Mouse (Mus musculus) gastrocnemius, postnatal 36 days (tissue): ENCODE results near the gene Myo15b. TPM values are rescaled to one million over a fixed set of nuclear protein-coding genes. Genes with fewer than 3 reads are reported as not detected.

Experiments used
- DNase-seq, 2 experiments: peaks; one replicate each; pipeline ENCODE4 v3.0.0; 2022
- intact Hi-C: fragments of 180-260 bp; cut with DNase I; formaldehyde crosslinking; loops from one replicate; pipeline ENCODE4 v1.15.1; 2025
- total RNA-seq, 2 experiments: library from RNA; stranded (reverse); gene quantifications; 2 replicates each; pipeline ENCODE4 v1.2.3; 2021

Gene Myo15b
- total RNA-seq, 2 experiments from 2014 or later = not detected

DNA sequence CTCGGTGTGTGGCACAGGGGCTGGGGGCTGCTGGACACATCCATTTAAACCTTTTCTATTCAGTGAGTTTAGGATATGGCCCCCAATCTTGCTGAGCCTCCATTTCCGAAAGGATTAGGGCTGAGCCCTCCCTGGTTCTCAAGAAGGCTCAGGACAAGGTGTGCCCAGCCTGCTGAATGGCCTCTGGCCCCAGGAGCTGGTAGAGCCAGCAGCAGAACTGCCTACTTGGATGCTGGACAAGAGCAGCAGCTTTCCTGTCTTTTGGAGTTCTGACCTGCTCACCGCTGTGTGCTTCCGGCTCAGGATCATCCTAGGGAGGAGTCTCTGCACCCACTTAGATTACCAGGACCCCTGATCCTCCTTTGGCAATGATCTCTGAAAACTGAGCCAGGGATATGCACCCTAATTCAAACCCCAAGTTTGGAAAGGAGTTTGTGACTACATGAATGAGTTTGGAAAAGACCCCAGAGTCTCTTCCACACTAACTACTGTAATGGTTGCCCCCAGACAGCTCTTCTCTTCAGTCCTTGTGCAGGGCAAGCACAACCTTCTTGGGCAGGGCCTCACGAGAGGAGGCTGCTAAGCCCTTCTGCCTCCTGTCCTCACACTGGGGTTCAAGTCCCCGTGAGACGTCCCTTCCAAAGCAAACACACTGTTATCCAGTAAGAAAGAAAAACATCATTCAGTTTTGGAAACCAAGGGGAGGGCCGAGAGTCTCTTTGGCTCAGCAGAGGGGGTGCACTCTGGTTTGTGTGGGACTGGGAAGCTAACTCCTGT, 42.5 kb downstream of the Myo15b start:
- intact Hi-C loops = no loop called here
- DNase-seq = no peak

DNA sequence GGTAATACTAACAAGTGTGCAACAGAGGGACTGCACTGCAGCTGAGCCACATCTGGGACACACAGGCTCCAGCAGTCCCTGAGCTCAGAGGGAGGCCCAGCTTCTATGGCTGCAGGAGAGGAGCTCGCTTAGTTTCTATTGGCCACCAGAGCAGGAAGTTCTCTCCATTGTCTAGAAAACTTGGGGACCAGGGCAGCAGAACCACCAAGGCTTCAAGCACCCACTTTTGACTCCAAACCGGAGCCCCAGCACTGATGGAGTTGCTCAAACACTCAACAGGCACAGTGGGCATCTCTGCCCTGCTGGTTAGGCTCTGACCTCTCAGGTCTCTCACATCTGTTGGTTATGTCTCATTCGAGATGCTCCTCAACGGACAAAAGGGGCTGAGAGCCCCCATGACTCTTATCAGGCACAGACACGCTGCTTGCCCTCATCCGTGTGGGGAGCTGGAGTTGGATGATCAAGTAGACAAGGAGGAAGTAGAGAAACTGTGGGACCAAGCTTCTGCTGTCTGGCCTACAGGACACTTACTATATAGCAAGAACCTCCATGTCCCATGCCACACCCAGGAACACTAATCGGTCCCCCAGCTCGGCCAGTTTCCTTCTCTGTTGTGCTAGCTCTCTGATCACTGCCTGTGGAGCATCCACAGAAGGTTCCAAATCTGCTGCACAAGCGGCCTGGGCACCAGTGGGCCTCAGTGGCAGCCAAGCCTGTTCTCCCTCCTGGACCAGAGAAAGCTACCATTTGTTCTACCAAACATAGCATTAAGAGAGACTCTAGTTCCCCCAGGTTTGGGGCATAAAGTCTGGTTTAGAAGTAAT, 43.3 kb downstream of the Myo15b start:
- no peak for DNase-seq
- intact Hi-C loops = no loop called here

DNA sequence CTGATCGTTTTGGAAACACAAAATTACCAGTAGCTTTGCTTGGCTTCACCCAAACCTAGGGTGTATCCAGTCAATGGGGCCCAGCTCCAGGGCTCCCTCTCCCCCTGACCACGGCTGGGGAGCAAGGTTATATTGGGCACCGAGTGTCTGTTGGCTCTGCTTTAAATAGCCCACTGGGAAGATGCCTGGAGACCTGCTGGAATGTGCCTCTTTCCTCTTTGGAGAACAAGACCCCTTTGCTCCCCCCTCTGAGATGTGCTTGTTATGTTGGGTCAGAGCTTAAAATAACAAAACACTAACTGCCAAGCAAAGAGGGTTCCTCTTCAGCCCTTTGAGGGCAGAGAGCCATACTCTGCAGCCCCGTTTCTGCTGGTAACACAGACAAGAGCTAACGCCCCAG, 44.0 kb downstream of the Myo15b start:
- no peak for DNase-seq
- intact Hi-C loops = no loop called here

DNA sequence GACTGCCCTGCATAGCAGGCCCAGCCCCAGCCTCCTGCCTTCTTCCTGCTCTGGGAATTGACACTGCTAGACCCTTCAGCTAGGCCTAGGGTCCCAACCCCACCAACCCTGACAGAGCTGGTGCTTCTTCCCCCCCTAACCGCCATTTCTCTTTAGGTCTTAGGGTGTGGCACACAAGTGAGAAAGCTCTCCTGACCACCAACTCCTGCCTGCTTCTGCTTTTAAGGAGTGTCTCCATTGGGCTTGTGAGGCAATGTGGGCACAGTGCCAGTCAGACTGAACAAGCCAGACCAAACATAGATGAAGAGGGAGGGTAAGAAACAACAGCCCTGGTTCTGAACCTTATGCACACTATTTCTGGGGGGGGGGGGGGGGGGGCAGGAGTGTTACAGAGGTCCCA, 44.6 kb downstream of the Myo15b start:
- DNase-seq = no peak
- intact Hi-C loops = no loop called here

DNA sequence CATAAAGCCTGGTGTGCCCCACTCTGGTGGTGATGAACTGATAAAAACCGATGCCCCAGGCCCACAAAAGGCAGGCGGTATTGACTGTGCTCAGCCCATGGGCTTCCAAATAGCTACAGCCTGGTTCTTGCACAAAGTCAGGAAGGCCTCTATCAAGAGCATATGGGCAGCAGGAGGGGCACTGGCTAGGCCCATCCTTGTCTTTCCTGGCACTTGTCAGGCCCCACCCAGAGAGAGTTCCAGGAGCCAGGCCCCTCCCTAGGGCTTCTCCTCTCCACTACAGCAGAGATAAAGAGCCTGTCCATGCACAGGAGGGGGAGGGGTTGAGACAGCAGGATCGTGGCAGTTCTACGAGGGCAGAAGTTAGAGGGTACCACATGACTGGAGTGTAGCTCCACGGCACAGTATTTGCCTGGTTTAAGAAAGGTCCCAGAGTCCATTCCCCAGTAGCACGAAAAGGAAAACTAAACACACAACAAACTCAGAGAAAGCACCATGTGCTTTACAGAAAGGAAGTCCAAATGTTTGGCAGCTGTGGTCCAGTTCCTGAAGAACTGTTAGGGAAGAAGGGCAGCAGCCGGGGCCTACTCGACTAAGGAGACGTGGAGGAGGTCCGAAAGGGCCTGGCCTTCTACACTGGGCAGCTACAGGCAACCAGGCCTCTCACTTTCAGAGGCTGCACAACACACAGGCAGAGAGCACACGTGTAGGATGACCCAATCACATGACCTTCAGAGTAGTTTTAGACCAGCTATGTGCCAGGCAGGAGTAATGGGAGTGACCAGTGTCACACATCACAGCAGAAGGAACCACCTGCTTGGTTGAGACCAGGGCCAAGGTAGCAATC, 45.4 kb downstream of the Myo15b start:
- intact Hi-C loops = no loop called here
- DNase-seq = no peak

DNA sequence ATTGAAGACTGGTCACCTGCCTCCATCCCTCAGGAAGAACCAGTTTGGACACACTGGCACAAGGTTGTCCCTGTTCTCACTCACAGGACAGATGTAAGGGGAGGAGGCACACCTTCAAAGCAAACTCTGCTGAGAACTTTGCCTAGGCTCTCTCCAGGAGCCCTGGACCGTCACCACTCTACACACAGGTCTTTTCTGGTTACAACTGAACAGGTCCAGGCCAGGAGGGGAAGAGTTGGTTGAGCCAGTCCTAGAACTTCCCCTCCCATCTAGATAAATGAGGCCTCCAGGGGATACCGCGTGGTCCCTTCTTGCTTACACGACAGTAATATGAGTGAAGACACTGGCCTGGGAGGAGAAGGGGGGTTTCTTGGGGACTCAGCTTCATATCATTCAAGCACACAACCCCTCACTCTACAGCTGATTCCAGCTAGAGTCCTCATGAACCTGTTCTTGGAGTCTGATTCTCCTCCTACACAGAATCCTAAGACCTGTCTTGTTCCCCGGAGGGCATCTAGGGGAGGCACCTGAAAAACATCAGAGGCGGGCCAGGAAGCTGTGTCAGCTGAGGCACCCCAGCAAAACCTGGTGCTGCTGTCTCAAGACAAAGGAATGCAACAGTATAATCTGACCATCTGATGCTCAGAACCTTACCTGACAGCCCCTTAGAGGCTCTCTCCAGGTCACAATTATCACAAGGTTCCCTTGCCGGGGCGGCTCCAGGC, 46.2 kb downstream of the Myo15b start:
- no peak for DNase-seq
- intact Hi-C loops = no loop called here

DNA sequence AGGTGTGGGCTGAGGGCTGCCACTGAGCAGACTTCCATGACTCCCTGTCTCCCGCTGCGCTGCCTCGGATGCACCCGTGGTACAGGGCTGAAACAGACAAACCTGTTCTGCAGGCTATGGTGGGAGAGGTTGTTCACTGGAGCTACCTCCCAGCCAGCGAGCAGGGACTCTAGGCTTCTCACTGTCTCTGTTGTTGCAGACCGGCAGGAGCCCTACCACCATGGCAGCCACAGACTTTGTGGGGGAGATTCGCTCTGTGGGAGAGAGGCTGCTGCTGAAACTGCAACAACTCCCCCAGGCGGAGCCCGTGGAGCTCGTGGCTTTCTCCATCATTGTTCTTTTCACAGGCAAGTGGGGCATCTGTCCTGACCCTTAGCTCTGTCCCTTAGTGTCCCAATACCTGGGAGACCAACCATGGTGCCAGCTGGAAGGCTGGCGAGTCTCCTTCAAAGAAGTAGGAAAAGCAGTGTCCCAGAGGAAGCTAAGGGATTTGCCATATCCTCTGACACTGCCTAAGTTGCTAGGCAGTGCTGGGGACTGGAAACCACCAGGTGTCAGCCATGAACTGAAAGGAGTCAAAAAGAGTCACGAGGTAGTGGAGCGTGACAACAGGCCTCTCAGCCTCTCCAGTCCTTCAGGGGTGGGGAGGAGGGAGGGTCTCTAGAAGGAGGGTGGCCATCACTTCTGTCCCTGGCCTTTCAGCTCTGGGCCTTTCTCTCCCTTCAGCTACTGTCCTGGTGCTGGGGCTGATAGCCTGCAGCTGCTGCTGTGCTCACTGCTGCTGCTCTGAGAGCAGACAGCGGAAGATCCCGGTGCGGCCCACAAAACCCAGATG, 47.0 kb downstream of the Myo15b start:
- intact Hi-C loops = no loop called here
- DNase-seq = no peak

DNA sequence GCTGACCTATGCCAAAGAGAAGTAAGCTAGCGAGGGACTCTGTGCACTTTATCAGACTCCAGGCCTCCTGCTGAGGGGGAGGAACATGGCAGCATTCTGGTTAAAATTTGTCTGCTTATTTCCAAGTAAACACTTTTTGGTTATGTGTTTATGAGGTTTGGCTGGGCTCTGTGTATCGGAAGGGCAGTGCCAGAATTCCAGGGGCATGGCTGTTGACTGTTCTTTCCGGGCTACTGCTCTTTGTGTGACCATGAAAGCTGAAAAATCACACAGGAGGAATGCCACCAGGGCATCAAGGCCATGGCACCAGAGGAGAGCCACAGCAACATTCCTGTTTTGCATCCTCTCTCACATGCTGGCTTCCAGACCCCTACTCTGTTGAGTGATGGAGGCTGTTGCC, 47.9 kb downstream of the Myo15b start:
- DNase-seq = no peak
- intact Hi-C loops = no loop called here

DNA sequence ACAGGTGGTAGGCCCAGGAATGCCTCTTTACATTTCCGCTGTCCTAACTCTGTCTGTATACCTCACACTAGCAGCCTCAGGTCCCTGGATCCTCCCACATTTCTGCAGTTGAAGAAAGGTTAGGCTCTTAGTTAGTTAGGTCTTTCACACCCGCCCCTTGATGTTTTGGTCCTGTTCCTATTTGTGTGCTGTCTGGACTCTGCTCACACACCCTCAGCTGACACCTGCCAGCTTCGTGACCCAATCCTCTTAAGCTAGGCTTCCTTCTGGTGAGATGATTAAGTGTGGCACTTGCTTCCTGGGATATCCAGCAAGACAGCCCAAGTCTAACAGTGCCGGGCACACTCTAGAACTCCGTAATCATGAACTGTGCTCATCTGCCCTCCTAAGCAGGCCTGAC, 48.3 kb downstream of the Myo15b start:
- intact Hi-C loops = no loop called here
- DNase-seq = no peak

DNA sequence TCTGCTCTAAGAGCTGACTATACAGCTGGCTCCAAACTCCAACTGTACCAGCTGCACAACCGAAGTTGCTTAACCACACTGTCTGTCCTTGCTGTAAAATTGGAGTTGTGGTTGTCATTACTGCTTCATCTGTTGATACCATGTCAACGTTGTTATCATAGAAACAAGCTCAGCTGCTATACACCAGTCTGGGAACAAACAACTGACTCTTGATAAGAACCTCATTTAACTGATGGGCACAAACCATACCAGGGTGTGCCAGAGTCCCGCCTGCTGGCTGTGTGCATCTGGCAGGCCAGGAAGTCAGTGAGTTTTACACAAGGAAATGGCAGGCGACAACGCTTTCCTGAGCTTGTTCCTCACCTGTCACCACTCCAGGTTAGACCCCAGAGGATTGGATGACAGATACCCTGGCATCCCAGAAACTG, 52.9 kb downstream of the Myo15b start:
- intact Hi-C loops = no loop called here
- no peak for DNase-seq

DNA sequence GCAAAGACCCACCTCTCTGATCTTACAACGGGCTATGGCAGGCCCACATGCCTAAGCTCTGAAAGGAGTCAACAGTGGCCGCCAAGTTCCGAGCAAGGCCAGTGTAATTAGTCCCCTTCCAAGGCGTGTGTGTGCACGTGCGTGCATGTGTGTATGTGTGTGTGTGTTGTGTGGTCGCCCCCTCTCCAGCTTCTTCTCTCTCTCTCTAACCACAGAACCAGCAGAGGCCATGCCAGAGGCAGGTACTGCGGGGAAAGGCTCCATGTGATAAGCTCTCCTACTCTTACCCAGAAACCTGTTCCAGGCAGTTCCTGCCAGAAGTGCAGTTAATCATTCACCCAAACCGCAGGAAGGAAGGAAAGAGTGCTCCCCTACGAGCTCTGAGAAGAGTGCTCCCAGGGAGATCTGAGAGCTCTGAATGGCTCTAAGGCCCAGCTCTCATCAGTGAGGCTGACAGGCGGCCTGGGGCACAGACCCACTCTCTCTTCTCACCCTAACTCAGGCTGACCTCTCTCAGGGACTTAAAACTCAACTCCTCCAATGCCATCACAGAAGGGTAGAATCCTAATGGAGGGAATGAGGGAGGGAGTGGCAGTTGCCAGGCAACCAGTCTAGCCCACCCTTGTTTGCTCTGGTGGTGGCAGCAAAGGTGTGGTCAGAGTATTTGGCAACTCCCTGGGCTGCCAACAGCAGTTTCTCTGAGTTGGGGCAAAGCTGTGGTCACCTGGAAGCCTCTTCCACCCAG, 53.6 kb downstream of the Myo15b start, which contains the start of gene Smim6:
Gene Smim6 (plus strand): TSS at position 386 of the 745 bp plus-strand sequence.
- no peak for DNase-seq
- intact Hi-C loops = no loop called here

DNA sequence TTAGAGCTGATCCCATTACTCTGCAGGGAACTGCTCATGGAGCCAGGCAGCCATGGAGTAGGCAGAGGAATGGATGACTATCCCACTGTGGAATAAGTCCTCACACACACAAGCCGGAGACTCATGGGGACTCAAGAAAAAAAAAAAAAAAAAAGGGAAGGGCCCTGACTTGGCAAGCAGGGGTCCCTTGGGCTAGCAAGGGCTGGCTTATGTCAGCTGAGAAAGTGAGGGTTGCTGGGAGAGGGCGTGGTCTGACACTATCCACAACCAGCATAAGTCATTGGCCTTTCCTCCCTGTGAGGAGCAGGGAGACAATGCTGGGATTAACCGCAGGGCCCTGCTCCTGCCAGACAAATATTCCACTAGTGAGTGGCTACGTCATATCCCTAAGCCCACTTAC, 58.4 kb downstream of the Myo15b start:
- no peak for DNase-seq
- intact Hi-C loops = no loop called here

DNA sequence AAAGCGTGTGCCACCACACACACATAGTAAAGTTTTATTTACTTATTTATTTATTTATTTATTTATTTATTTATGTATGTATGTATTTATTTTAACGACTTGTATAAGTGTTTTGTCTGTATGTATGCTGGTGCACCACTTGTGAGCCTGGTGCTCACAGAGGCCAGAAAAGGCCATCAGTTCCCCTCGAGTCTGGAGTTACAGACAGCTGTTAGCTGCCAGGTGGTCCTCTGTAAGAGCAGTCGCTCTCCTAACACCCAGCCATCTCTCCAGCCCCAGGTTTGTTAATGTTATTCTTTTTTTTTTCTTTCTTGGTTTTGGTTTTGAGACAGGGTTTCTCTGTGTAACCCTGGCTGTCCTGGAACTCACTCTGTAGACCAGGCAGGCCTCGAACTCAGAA, 60.4 kb downstream of the Myo15b start:
- intact Hi-C loops = no loop called here

DNA sequence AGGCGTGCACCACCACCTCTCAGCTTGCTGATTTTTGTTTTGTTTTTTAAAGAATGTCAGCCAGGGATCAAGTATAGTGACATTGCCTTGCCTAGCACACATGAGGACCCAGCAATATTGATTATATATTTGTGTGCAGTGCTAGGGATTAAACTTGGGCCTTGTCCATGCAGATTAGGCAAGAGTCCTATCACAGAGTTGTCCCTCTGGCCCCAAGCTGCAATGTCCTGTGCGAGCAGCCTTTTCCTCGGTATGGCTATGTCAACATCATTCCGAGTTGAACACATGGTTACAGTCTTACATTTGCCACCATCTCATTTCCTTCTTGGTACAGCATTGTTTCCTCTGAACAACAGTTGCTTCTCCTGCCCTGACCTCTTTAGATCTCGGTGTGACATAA, 60.9 kb downstream of the Myo15b start:
- intact Hi-C loops = no loop called here
- no peak for DNase-seq

More for the DNA sequence above, 60.4 kb downstream of the Myo15b start:
- DNase-seq = no peak

DNA sequence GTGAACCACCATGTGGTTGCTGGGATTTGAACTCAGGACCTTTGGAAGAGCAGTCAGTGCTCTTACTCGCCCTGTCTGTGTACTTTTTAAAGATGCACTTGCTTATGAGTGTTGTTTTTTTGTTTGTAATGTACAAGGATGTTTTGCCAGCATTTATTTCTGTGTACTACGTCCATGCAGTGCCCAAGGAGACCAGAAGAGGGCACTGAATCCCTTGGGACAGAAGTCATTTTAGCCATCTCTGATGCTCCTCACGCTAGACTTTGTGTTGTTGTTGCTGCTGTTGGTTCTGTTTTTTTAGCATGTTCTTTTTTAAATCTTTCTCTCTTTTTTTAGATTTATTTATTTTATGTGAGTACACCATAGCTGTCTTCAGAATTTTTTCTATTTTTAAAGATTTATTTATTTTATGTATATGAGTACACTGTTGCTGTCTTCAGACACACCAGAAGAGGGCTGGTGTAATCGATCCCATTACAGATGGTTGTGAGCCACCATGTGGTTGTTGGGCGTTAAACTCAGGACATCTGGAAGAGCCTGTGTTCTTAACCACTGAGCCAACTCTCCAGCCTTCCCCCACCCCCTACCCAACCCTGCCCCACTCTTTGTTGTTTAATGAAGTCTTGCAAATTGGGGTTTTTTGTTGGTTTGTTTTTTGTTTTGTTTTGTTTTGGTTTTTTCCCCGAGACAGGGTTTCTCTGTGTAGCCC, 62.1 kb downstream of the Myo15b start:
- DNase-seq = no peak
- intact Hi-C loops = no loop called here

DNA sequence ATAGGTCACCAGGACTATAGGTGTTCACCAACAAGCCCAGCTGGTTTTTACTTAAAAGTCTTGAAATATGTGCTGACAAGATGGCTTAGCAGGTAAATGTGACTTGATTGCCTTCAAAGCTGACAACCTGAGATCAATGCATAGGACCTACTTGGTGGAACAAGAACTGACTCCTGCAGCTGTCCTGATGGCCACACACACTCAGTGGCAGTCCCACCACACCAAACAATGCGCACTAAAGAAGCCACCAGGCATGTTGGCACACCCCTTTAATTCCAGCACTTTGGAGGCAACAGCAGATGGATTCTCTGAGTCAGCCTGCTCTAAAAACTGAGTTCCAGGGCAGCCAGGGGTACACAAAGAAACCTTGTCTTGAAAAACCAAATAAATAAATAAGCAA, 63.8 kb downstream of the Myo15b start:
- intact Hi-C loops = no loop called here

DNA sequence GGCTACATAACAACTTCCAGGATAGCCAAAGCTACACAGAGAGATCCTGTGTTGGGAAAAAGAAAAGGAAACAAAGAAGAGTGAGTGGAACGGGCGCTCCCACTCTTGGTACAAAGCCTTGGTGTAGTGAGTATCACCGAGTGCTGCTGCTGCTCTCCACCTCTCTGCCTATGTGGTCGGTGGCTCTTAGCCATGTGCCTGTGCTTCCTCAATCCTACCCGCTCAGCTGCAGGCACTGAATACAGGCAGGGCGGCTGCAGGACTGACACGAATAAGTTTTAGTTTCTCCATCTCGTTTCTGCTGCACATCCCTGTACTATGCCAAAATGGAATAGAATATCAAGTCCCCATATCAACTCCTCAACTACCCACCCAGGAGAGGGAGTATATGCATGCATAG, 70.8 kb downstream of the Myo15b start:
- DNase-seq = no peak
- intact Hi-C loops = no loop called here

More for the DNA sequence above, 63.8 kb downstream of the Myo15b start:
- DNase-seq = no peak

DNA sequence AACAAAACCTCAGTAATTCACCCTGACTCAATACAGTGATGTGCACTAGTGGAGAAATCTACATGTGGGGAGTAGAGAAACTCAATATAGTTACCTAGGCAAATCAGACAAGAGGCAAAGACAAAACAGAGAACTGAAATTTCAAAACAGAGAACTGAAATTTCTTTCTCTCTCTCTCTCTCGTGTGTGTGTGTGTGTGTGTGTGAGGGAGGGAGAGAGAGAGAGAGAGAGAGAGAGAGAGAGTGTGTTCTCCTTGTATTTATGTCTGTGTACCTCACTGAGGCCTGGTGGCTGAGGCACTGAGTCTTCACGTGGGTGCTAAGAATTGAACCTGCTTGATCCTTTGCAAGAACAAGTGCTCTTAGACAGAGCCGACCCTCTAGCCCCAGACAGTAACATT, 71.6 kb downstream of the Myo15b start:
- intact Hi-C loops = no loop called here
- DNase-seq = no peak
